Mouse (Mus musculus): ENCODE data around the gene Cpa2. TPM values are rescaled to one million over a fixed set of nuclear protein-coding genes. Genes with fewer than 3 reads are reported as not detected.

The Cpa2 gene
- polyA plus RNA-seq, 1 experiment from 2014 or later = 11.3 TPM

DNA sequence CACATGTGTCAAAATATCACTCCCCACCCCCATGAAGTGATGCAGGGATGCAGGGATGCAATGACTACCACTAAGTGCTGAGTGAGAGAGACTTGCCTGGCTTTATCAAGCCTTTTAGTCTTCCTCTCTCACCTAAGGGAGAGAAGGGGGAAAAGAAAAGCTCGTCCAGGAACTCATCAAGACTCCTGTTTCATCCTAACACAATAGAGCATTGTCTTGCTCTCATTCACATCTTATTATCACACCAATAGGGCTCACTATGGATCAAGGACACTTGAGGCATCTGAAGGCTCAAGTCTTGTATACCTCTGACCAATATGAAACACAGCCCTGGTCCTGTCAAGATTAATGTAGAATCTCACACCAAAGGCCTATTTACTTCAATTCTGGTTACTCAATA is 59.6 kb downstream of the Cpa2 start:
- no peak for ATAC-seq (ENCODE audit: insufficient read depth, low FRiP score, low TSS enrichment)
- Histone ChIP-seq H3K36me3 (ENCODE audit: control insufficient read depth, insufficient read depth, low read length) (no peaks in the 10 kb centered on the region), H3K4me2 (ENCODE audit: low read depth) (no peak overlapping the region), H3K9me3 (ENCODE audit: control insufficient read depth, low read length) (no peaks in the 10 kb centered on the region), H3K4me3 (ENCODE audit: low read depth, low read length) (no peak overlapping the region), H3K4me1 (ENCODE audit: control insufficient read depth, insufficient read depth, low read length) (peaks cover 10% of the 10 kb centered on the region; the same call in 1 of the 2 replicates), H3K9ac (ENCODE audit: low read length) (no peak overlapping the region), H3K27me3 (ENCODE audit: control insufficient read depth, insufficient read depth, low read length) (no peaks in the 10 kb centered on the region), H3K27ac (ENCODE audit: low read depth, low read length) (no peak overlapping the region)
- no peak for DNase-seq (ENCODE audit: low spot score)
- 58% methylated on average over 1 of the region's 1 CpGs for whole genome bisulfite sequencing

DNA sequence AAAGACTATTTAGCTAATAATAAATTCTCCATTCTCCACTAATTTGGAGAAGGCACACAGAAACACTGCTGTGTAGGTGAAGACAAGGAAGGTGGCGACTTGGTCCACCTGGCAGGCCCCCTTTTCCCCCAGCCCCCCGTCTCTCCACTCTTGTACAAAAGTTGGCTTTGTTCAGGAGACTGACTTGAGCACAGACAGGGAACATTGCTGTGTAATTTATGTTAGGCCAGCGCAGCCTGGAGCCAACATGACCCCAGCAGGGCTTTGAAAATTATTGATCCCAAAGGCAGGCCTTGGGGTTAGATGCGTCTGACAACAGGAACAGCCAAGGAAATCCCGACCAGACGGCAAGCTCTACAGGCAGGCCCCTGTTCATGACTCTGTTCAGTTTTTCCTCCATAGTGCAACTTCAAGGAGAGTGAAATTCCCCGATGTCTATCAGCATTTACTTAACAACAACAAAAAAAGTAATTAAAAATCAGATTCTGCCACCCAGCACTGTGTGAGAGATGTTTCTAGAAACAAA is 63.0 kb downstream of the Cpa2 start:
- no peak for DNase-seq (ENCODE audit: low spot score)
- H3K4me3 ChIP-seq (ENCODE audit: low read depth, low read length) = no peak overlapping the region
- no peak overlapping the region for H3K4me2 ChIP-seq (ENCODE audit: low read depth)
- WGBS = 23% methylated on average over 7 of the region's 7 CpGs
- no peak overlapping the region for H3K27ac ChIP-seq (ENCODE audit: low read depth, low read length)
- H3K4me1 ChIP-seq (ENCODE audit: control insufficient read depth, insufficient read depth, low read length) = peaks cover 7% of the 10 kb centered on the region; the same call in 1 of the 2 replicates
- ATAC-seq (ENCODE audit: insufficient read depth, low FRiP score, low TSS enrichment) = no peak
- H3K9me3 ChIP-seq (ENCODE audit: control insufficient read depth, low read length) = no peaks in the 10 kb centered on the region
- H3K36me3 ChIP-seq (ENCODE audit: control insufficient read depth, insufficient read depth, low read length) = no peaks in the 10 kb centered on the region
- no peak overlapping the region for H3K9ac ChIP-seq (ENCODE audit: low read length)
- H3K27me3 ChIP-seq (ENCODE audit: control insufficient read depth, insufficient read depth, low read length) = no peaks in the 10 kb centered on the region

DNA sequence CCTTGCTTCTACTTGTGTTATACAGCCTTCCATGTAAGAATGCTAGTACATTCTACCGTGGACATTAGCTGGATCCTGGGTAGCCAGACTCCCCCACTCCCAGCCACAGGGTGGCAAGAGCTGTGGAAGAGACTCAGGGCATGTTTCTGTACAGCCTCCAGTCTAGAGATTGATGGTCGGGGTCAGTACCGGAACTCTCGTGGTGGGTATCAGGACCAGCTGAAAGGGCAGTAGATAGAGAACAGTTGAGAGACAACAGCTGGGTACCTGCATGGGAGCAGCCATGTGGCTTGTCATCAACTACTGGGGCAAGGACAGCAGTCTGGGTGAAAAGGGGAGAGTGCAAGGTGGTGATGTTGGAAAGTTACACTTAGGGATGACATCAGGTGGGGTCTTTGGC is 63.7 kb downstream of the Cpa2 start:
- ATAC-seq (ENCODE audit: insufficient read depth, low FRiP score, low TSS enrichment) (no peak), DNase-seq (ENCODE audit: low spot score) (no peak)
- Histone ChIP-seq H3K36me3 (ENCODE audit: control insufficient read depth, insufficient read depth, low read length) (no peaks in the 10 kb centered on the region), H3K27ac (ENCODE audit: low read depth, low read length) (no peak overlapping the region), H3K27me3 (ENCODE audit: control insufficient read depth, insufficient read depth, low read length) (no peaks in the 10 kb centered on the region), H3K9me3 (ENCODE audit: control insufficient read depth, low read length) (no peaks in the 10 kb centered on the region), H3K4me3 (ENCODE audit: low read depth, low read length) (no peak overlapping the region), H3K4me2 (ENCODE audit: low read depth) (no peak overlapping the region), H3K4me1 (ENCODE audit: control insufficient read depth, insufficient read depth, low read length) (0 out of 2 replicates have a peak, but pooled peaks cover 7% of the 10 kb centered on the region), H3K9ac (ENCODE audit: low read length) (no peak overlapping the region)
- 80% methylated on average over 4 of the region's 4 CpGs for WGBS

DNA sequence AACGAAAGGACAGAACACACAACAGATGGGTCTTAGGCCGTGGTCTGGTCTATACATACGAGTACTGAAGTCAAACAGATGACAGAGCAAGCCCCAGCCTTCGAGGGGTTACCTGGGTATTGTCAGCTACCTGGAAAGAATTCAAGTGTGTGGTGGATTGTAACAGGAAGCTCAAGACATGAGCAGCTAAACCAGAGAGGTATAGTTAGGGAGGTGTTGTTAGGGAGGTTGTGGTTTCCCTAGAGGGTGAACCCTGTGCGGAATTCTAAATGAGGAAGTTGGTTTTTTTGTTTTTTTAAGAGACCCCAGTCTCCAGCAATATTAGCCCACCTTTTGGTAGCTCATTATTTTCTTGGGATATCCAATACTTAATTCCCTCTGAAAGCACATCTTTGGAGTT is 64.3 kb downstream of the Cpa2 start:
- no peak for ATAC-seq (ENCODE audit: insufficient read depth, low FRiP score, low TSS enrichment)
- WGBS = 89% methylated on average over 5 of the region's 5 CpGs
- no peak overlapping the region for H3K4me2 ChIP-seq (ENCODE audit: low read depth)
- H3K27ac ChIP-seq (ENCODE audit: low read depth, low read length) = no peak overlapping the region
- H3K27me3 ChIP-seq (ENCODE audit: control insufficient read depth, insufficient read depth, low read length) = no peaks in the 10 kb centered on the region
- H3K9ac ChIP-seq (ENCODE audit: low read length) = no peak overlapping the region
- 0 out of 2 replicates have a peak, but pooled peaks cover 7% of the 10 kb centered on the region for H3K4me1 ChIP-seq (ENCODE audit: control insufficient read depth, insufficient read depth, low read length)
- no peaks in the 10 kb centered on the region for H3K9me3 ChIP-seq (ENCODE audit: control insufficient read depth, low read length)
- H3K4me3 ChIP-seq (ENCODE audit: low read depth, low read length) = no peak overlapping the region
- no peaks in the 10 kb centered on the region for H3K36me3 ChIP-seq (ENCODE audit: control insufficient read depth, insufficient read depth, low read length)
- no peak for DNase-seq (ENCODE audit: low spot score)

DNA sequence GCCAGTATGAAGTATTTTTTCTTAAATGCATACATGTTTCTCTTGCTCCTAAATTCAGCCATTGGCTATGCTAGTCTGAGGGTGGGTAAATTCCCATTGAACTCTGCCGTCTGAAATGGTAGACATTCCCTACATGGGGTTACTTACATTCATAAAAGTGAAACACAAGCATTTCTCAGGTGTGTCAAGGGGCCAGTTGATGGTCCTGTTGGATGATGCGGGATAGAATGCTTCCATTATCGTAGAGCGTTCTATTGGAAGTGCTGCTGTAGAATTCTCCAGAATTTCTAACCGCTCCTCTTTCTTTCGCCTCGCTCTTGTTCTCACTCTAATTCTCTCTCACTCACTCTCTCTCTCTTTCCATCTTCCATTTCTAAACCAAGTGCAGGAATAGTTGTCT is 69.3 kb downstream of the Cpa2 start, which contains the start of gene Cpa5:
Gene Cpa5 (plus strand): TSS at position 301 of the 400 bp plus-strand sequence.
- Histone ChIP-seq H3K9me3 (ENCODE audit: control insufficient read depth, low read length) (no peaks in the 10 kb centered on the region), H3K4me1 (ENCODE audit: control insufficient read depth, insufficient read depth, low read length) (peaks cover 13% of the 10 kb centered on the region), H3K27me3 (ENCODE audit: control insufficient read depth, insufficient read depth, low read length) (no peaks in the 10 kb centered on the region), H3K4me2 (ENCODE audit: low read depth) (no peak within 1 kb of the TSS), H3K9ac (ENCODE audit: low read length) (no peak within 1 kb of the TSS), H3K27ac (ENCODE audit: low read depth, low read length) (no peak within 1 kb of the TSS), H3K4me3 (ENCODE audit: low read depth, low read length) (no peak within 1 kb of the TSS), H3K36me3 (ENCODE audit: control insufficient read depth, insufficient read depth, low read length) (no peaks in the 10 kb centered on the region)
- DNase-seq (ENCODE audit: low spot score) (no peak), ATAC-seq (ENCODE audit: insufficient read depth, low FRiP score, low TSS enrichment) (no peak)
- 91% methylated on average over 7 of the region's 7 CpGs for WGBS

DNA sequence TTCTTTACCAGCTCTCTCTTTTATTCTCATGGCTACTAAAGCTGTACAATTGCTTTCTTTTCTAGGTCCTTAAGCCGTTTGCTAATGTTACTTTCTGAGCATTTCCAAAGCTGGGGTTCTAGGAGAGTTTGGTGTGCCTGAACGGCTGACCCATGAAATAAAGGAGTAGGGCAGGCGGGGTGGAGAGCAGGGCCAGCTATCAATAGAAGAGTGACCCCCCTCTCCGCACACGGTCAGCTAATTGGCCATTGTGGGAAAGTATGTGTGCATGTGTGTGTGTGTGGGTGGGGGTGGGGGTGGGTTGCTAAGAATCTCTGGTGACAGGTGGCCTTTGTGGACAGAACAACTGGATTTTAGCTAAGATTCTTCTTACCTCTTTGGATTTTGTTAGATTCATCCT is 69.8 kb downstream of the Cpa2 start:
- no peaks in the 10 kb centered on the region for H3K27me3 ChIP-seq (ENCODE audit: control insufficient read depth, insufficient read depth, low read length)
- H3K36me3 ChIP-seq (ENCODE audit: control insufficient read depth, insufficient read depth, low read length) = no peaks in the 10 kb centered on the region
- H3K4me2 ChIP-seq (ENCODE audit: low read depth) = no peak overlapping the region
- whole genome bisulfite sequencing = 46% methylated on average over 5 of the region's 5 CpGs
- no peak overlapping the region for H3K9ac ChIP-seq (ENCODE audit: low read length)
- no peaks in the 10 kb centered on the region for H3K9me3 ChIP-seq (ENCODE audit: control insufficient read depth, low read length)
- H3K4me1 ChIP-seq (ENCODE audit: control insufficient read depth, insufficient read depth, low read length) = peaks cover 17% of the 10 kb centered on the region
- DNase-seq (ENCODE audit: low spot score) (no peak), ATAC-seq (ENCODE audit: insufficient read depth, low FRiP score, low TSS enrichment) (no peak)
- H3K27ac ChIP-seq (ENCODE audit: low read depth, low read length) = no peak overlapping the region
- no peak overlapping the region for H3K4me3 ChIP-seq (ENCODE audit: low read depth, low read length)

Other genes with a start within 250 kb of the Cpa2 start
- gene Ube2h, start 237.0 kb upstream of the Cpa2 start, polyA plus RNA-seq (2014; fragmentation: Nextera tagmentation; extraction: Ambion mirVana) = 51.7 and 52.8 TPM in 2 replicates
- 72.3 and 73.7 TPM in 2 replicates for gene Zc3hc1, start 150.6 kb upstream of the Cpa2 start, polyA plus RNA-seq (2014; fragmentation: Nextera tagmentation; extraction: Ambion mirVana)
- gene Klhdc10, start 139.7 kb upstream of the Cpa2 start, polyA plus RNA-seq (2014; fragmentation: Nextera tagmentation; extraction: Ambion mirVana) = 33.9 and 38.8 TPM in 2 replicates
- 38.6 and 41.5 TPM in 2 replicates for gene Tmem209, start 31.8 kb upstream of the Cpa2 start, polyA plus RNA-seq (2014; fragmentation: Nextera tagmentation; extraction: Ambion mirVana)
- 0.40 and 1.1 TPM in 2 replicates for gene Ssmem1, start 31.7 kb upstream of the Cpa2 start, polyA plus RNA-seq (2014; fragmentation: Nextera tagmentation; extraction: Ambion mirVana)
- gene Cpa4, start 26.8 kb downstream of the Cpa2 start, polyA plus RNA-seq (2014; fragmentation: Nextera tagmentation; extraction: Ambion mirVana) = 2.1 and 3.6 TPM in 2 replicates
- gene Cpa5, start 69.4 kb downstream of the Cpa2 start, polyA plus RNA-seq (2014; fragmentation: Nextera tagmentation; extraction: Ambion mirVana) = 0.50 TPM in 1 of 2 replicates, not detected in the other
- 0.35 TPM in 1 of 2 replicates, not detected in the other for gene Cpa1, start 97.6 kb downstream of the Cpa2 start, polyA plus RNA-seq (2014; fragmentation: Nextera tagmentation; extraction: Ambion mirVana)
- 27.3 and 27.9 TPM in 2 replicates for gene Cep41, start 152.2 kb downstream of the Cpa2 start, polyA plus RNA-seq (2014; fragmentation: Nextera tagmentation; extraction: Ambion mirVana)
- 1,492 and 1,651 TPM in 2 replicates for gene Mest, start 182.0 kb downstream of the Cpa2 start, polyA plus RNA-seq (2014; fragmentation: Nextera tagmentation; extraction: Ambion mirVana)

Data from neural tube, embryonic 11.5 days (tissue).